Mouse (Mus musculus): Measurements from ENCODE around the gene Galnt2. TPM values are rescaled to one million over a fixed set of nuclear protein-coding genes. Genes with fewer than 3 reads are reported as not detected.

The Galnt2 gene
- total and polyA plus RNA-seq, 3 experiments = 18.6 to 27.3 (median 23.6) TPM

DNA sequence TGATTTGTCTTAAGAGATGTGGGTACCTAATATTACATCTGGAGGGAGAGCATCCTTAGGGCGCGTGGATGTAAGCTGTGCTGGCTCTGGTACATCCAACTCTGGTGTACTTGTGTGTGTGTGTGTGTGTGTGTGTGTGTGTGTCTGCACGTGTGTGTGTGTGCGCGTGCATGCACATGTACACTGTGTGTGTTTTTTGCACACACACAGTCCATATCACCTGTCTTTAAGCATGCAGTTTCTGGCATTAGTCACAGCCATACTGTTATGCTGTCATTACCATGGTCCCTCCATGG is 48.4 kb downstream of the Galnt2 start (continued):
- TF ChIP-seq E2F4 (IDR thresholded peaks at IDR 0.05; ENCODE audit: insufficient replicate concordance, low read depth, low read length) (no peak), USF2 (conservative IDR thresholded peaks at IDR 0.05; ENCODE audit: low read depth, low read length) (no peak)

DNA sequence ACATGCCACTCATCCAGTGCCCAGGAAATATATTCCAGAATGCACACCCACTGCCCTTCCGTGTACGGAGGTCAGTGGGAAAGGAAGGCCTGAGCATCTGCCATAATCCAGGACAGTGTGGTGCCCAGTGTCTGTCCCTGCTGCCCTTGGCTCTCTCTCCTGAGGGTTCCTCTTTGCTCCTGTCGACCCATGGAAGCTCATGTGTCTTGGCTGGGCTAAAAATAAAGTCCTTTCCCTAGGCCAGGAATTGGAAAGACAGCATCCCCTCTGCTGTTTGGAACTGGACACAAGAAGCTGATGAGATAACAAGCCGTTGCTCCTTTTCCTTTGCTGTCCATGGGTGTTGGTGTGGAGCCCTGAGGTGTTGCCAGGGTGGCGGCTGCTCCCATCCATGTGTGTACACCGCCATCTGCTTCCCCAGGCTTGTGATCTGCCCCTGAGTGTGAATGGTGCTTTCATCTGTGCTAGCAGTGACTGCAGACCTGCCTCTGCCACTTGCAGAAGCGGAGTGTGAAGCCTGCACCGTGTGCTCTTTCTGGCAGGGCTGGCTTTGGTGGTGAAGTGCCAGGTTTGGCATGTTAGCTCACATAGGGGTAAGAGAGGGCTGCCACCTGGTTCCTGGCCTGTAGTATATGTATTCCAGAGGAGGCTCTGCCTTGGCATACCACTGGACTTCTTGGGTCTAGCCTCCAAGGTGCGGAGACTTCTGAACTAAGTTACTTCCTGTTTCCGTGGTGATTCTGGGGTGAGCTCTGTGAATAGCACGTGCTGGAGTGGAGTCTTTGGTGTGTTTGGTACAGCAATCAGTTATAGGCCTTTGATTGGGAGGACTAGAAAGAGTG is 50.7 kb downstream of the Galnt2 start:
- peaks cover 0 to 26% of the 10 kb centered on the region in 2 experiments for H3K36me3 ChIP-seq (replicated peaks in 1 of 2; ENCODE audit: control insufficient read depth in 1 of 2, insufficient read depth in 1 of 2, low read length in 1 of 2)
- no peak overlapping the region for H3K4me3 ChIP-seq (replicated peaks in 1 of 3; ENCODE audit: low read depth in 2 of 3, low read length in 2 of 3, poor library complexity in 1 of 3)
- in situ Hi-C loops (cut with MboI; ENCODE audit: low pct_ligation_motif_present, low pct_unique_long_range_greater_than_20kb, low sequenced_read_pairs) (loop anchor here (10.0 kb wide), 1 partner anchor 197 kb away; no protein-coding TSS in a partner anchor), dilution Hi-C loops (cut with MboI; ENCODE audit: extremely low pct_ligation_motif_present, extremely low pct_unique_long_range_greater_than_20kb, low sequenced_read_pairs) (no loop called here)
- H3K27me3 ChIP-seq (replicated peaks) = no peaks in the 10 kb centered on the region
- peaks cover 81 to 99% of the 10 kb centered on the region in 2 experiments for H3K4me1 ChIP-seq (ENCODE audit: control insufficient read depth in 1 of 2, insufficient read depth in 2 of 2)
- H3K79me2 ChIP-seq (replicated peaks; ENCODE audit: control insufficient read depth, extremely low read depth, insufficient read depth, poor library complexity, severe bottlenecking) = peaks cover 4% of the 10 kb centered on the region; the same call in 1 of the 2 replicates
- H3K4me2 ChIP-seq (ENCODE audit: insufficient read depth, low read depth, poor library complexity, severe bottlenecking) = no peak overlapping the region
- peak; percentile 40 for DNase-seq (ENCODE audit: extremely low read depth)
- no peaks in the 10 kb centered on the region for H3K9me3 ChIP-seq (replicated peaks; ENCODE audit: low read length)
- no peak overlapping the region; the same call in 1 of the 2 replicates for H3K27ac ChIP-seq (ENCODE audit: insufficient read depth, low read depth)
- no peak overlapping the region for H3K9ac ChIP-seq (ENCODE audit: insufficient read depth, low read depth)
- no peak for TF ChIP-seq ZC3H11A (IDR thresholded peaks at IDR 0.05; ENCODE audit: low read depth, low read length)
- TF ChIP-seq TBP (conservative IDR thresholded peaks at IDR 0.05; ENCODE audit: low read depth, low read length) = no peak
- no peak for TF ChIP-seq JUN (IDR thresholded peaks at IDR 0.05; ENCODE audit: insufficient read depth, low read depth, low read length)
- no peak for TF ChIP-seq NELFE (IDR thresholded peaks at IDR 0.05; ENCODE audit: low read depth, low read length)
- no peak for TF ChIP-seq UBTF (IDR thresholded peaks at IDR 0.05; ENCODE audit: low read depth, low read length)
- no peak for TF ChIP-seq USF1 (IDR thresholded peaks at IDR 0.05; ENCODE audit: low read depth, low read length)
- no peak for TF ChIP-seq SMC3 (IDR thresholded peaks at IDR 0.05; ENCODE audit: low read depth, low read length)
- peak; percentile 72 for TF ChIP-seq MYC (IDR thresholded peaks at IDR 0.05; ENCODE audit: low read depth, low read length)
- TF ChIP-seq POLR2A (IDR thresholded peaks at IDR 0.05; ENCODE audit: low read depth, low read length) = no peak
- TF ChIP-seq MAX (IDR thresholded peaks at IDR 0.05; ENCODE audit: low read length) = peak; percentile 59; the same call in 1 of the 2 replicates
- no peak for TF ChIP-seq KAT2A (IDR thresholded peaks at IDR 0.05; ENCODE audit: insufficient replicate concordance, low read length)
- no peak for TF ChIP-seq SIN3A (IDR thresholded peaks at IDR 0.05; ENCODE audit: low read length)
- TF ChIP-seq MEF2A (IDR thresholded peaks at IDR 0.05; ENCODE audit: borderline replicate concordance, low read depth, low read length) = no peak
- no peak for TF ChIP-seq POLR2AphosphoS2 (IDR thresholded peaks at IDR 0.05; ENCODE audit: low read depth, low read length)
- TF ChIP-seq HCFC1 (IDR thresholded peaks at IDR 0.05; ENCODE audit: low read depth, low read length) = no peak
- no peak for TF ChIP-seq USF2 (conservative IDR thresholded peaks at IDR 0.05; ENCODE audit: low read depth, low read length)
- no peak for TF ChIP-seq PAX5 (IDR thresholded peaks at IDR 0.05; ENCODE audit: low read length)
- peak; percentile 18; the same call in 1 of the 2 replicates for TF ChIP-seq ETS1 (conservative IDR thresholded peaks at IDR 0.05; ENCODE audit: low read depth, low read length)
- no peak for TF ChIP-seq GABPA (IDR thresholded peaks at IDR 0.05; ENCODE audit: insufficient replicate concordance, low read depth, low read length)
- TF ChIP-seq NRF1 (IDR thresholded peaks at IDR 0.05; ENCODE audit: low read depth, low read length) = no peak
- TF ChIP-seq MXI1 (IDR thresholded peaks at IDR 0.05; ENCODE audit: low read depth, low read length) = no peak
- TF ChIP-seq MAZ (IDR thresholded peaks at IDR 0.05; ENCODE audit: low read depth, low read length) = no peak
- no peak for TF ChIP-seq CTCF (conservative IDR thresholded peaks at IDR 0.05 in 1 of 2, IDR thresholded peaks at IDR 0.05 in 1 of 2; ENCODE audit: low read depth in 2 of 2, low read length in 2 of 2)
- TF ChIP-seq CHD1 (IDR thresholded peaks at IDR 0.05; ENCODE audit: low read depth, low read length) = no peak
- TF ChIP-seq E2F4 (IDR thresholded peaks at IDR 0.05; ENCODE audit: insufficient replicate concordance, low read depth, low read length) = no peak
- no peak for TF ChIP-seq RCOR1 (conservative IDR thresholded peaks at IDR 0.05; ENCODE audit: low read depth, low read length)
- TF ChIP-seq ELF1 (IDR thresholded peaks at IDR 0.05; ENCODE audit: low read depth, low read length) = 0 out of 2 replicates have a peak, but pooled peaks have one; percentile 11
- TF ChIP-seq CHD2 (IDR thresholded peaks at IDR 0.05; ENCODE audit: low read length) = no peak
- TF ChIP-seq ZNF384 (IDR thresholded peaks at IDR 0.05; ENCODE audit: low read depth, low read length) = no peak
- TF ChIP-seq RAD21 (IDR thresholded peaks at IDR 0.05; ENCODE audit: low read depth, low read length) = no peak
- TF ChIP-seq MAFK (IDR thresholded peaks at IDR 0.05; ENCODE audit: insufficient replicate concordance, low read length) = no peak
- TF ChIP-seq ZMIZ1 (IDR thresholded peaks at IDR 0.05; ENCODE audit: low read depth, low read length) = no peak
- no peak for TF ChIP-seq IRF4 (IDR thresholded peaks at IDR 0.05; ENCODE audit: low read depth, low read length)
- peak; percentile 91 for TF ChIP-seq BHLHE40 (IDR thresholded peaks at IDR 0.05; ENCODE audit: low read depth, low read length)
- no peak for TF ChIP-seq JUND (conservative IDR thresholded peaks at IDR 0.05; ENCODE audit: low read depth, low read length)
- no peak for TF ChIP-seq EP300 (IDR thresholded peaks at IDR 0.05; ENCODE audit: low read length)
- TF ChIP-seq ZKSCAN1 (IDR thresholded peaks at IDR 0.05; ENCODE audit: borderline replicate concordance, low read depth, low read length) = no peak

Data from CH12.LX (cell line).